Mouse (Mus musculus) megakaryocyte, embryonic 14.5 days (primary cell): ENCODE measurements around the gene Gm10053.

Experiments used
- FLI1 ChIP-seq: IDR thresholded peaks from 2 replicates; pipeline ENCODE4 v1.6.1; 2012; ENCODE audit warnings: low read length, inconsistent platforms, mixed read lengths
- GATA1 ChIP-seq: IDR thresholded peaks from 3 replicates; pipeline ENCODE4 v1.6.1; 2012; ENCODE audit warnings: mixed read lengths, low read length, inconsistent platforms, borderline replicate concordance

- TF ChIP-seq GATA1, result no peak
- no peak for TF ChIP-seq FLI1
These were observed 30.4 kb upstream of the Gm10053 start for GRCm38 (mm10) chr19:24845007-24845546.
